Mouse (Mus musculus): ENCODE measurements around the gene Cys1. TPM values are rescaled to one million over a fixed set of nuclear protein-coding genes. Genes with fewer than 3 reads are reported as not detected.
A peak's percentile ranks its signal among the peaks of the same experiment; 100 is the strongest.

The Cys1 gene
- polyA plus RNA-seq (2015; fragmentation: Nextera tagmentation; extraction: Ambion mirVana): 0.31 and 0.50 TPM in 2 replicates

DNA sequence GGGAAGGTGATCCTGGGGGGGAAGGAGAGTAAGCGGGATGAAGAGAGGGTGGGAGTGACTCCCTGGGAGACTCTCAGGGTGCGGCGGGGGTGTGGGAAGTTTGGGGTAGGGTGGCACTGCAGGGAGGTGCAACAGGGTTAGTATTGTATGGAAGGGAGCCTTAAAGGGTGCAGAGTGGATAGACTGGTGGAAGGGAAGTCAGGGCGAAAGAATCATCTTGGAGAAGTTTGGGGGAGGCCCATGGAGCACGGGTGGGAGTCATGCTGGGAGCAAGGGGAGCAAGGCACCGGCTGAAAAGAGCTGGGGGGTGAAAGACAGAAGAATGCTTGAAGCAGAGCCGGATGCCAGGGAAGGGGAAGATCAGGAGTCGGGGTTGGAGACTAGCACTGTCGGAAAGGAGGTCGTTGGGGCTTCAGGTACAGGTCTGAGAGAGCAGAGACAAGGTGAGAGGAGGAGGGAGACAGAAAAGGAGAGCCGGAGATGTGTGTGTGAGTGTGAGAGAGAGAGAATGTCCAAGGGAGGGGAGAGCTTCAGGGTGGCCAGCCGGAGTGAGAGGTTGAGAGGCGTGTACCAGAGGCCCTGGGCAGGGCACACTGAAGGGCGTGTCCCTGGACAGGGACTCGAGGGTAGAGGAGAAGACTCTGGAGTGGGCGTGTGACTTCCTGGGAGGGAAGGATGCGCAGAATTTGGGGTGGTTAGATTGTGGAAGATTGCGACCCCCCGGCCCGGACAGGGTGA lies at the start of gene Cys1:
Gene Cys1, minus strand, starts transcription at position 528 of the 738 bp plus-strand sequence.
- H3K36me3 ChIP-seq (replicated peaks; ENCODE audit: insufficient read depth, low read length): no peaks in the 10 kb centered on the region
- H3K4me2 ChIP-seq (ENCODE audit: low read depth, low read length): peak within 1 kb of the TSS; percentile 76
- no peak within 1 kb of the TSS for H3K27ac ChIP-seq (ENCODE audit: low read depth)
- H3K4me3 ChIP-seq (ENCODE audit: low read depth, low read length): peak within 1 kb of the TSS; percentile 44
- H3K27me3 ChIP-seq (ENCODE audit: insufficient read depth, low read length): peaks cover 33% of the 10 kb centered on the region
- ATAC-seq (no peak), DNase-seq (no peak)
- no peaks in the 10 kb centered on the region for H3K9me3 ChIP-seq (ENCODE audit: low read length)
- 0 out of 2 replicates have a peak within 1 kb of the TSS, but pooled peaks have one; percentile 22 for H3K9ac ChIP-seq (replicated peaks)
- 5% methylated on average over 20 of the region's 20 CpGs for WGBS (ENCODE audit: insufficient replicate concordance)
- TF ChIP-seq EP300 (IDR thresholded peaks at IDR 0.05; ENCODE audit: low read depth) (no peak), CTCF (IDR thresholded peaks at IDR 0.05; ENCODE audit: low read depth) (no peak)
- H3K4me1 ChIP-seq (ENCODE audit: insufficient read depth): peaks cover 11% of the 10 kb centered on the region

DNA sequence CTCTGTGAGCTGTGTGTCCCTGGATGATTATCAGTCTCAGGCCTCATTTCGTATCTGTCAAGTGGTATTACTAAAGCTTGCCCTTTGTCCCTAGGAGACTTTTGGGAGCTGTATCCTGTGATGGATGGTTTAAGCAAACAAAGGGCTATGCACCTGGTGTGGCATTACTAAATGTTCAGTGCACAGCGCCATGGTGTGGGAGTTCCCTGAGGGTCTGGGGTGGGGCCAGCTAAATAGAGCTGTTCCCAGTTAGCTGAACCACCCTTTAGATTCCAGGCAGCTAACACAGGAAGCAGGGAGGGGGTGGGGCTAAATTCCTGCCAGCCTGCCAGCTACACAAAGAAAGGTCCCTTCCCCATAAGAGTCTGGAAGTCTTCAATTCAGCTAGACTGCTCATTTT lies 42.8 kb upstream of the Cys1 start:
- 25% methylated on average over 2 of the region's 2 CpGs for WGBS (ENCODE audit: insufficient replicate concordance)
- DNase-seq (no peak), ATAC-seq (peak; percentile 44; the same call in 1 of the 2 replicates)
- Histone ChIP-seq H3K36me3 (replicated peaks; ENCODE audit: insufficient read depth, low read length) (no peaks in the 10 kb centered on the region), H3K4me2 (ENCODE audit: low read depth, low read length) (no peak overlapping the region), H3K4me3 (ENCODE audit: low read depth, low read length) (no peak overlapping the region), H3K4me1 (ENCODE audit: insufficient read depth) (no peaks in the 10 kb centered on the region; the same call in 1 of the 2 replicates), H3K27me3 (ENCODE audit: insufficient read depth, low read length) (no peaks in the 10 kb centered on the region), H3K9ac (replicated peaks) (no peak overlapping the region), H3K27ac (ENCODE audit: low read depth) (no peak overlapping the region), H3K9me3 (ENCODE audit: low read length) (no peaks in the 10 kb centered on the region)
- TF ChIP-seq EP300 (IDR thresholded peaks at IDR 0.05; ENCODE audit: low read depth) (no peak), CTCF (IDR thresholded peaks at IDR 0.05; ENCODE audit: low read depth) (no peak)

DNA sequence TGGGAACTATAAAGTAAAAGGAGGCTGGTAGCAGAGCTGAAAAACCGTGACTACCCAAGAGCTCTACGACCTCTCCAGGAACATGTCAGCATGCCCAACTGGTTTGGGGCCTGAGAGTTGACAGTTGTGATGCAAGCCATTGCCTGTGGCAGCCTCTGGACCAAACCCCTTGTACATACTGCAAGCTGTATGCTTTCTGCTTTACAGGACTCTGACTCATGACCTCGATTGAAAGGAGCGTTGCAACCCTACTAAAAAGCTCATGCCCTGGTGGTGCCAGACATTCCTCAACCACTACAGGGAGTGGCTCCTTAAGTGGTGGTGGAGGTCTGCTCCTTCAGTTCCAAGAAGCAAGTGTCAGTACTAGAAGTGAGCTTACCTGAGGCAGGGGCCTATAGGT lies 42.2 kb upstream of the Cys1 start:
- Histone ChIP-seq H3K4me3 (ENCODE audit: low read depth, low read length) (no peak overlapping the region), H3K4me1 (ENCODE audit: insufficient read depth) (no peaks in the 10 kb centered on the region; the same call in 1 of the 2 replicates), H3K9me3 (ENCODE audit: low read length) (no peaks in the 10 kb centered on the region), H3K4me2 (ENCODE audit: low read depth, low read length) (no peak overlapping the region), H3K27me3 (ENCODE audit: insufficient read depth, low read length) (no peaks in the 10 kb centered on the region), H3K27ac (ENCODE audit: low read depth) (no peak overlapping the region), H3K9ac (replicated peaks) (no peak overlapping the region), H3K36me3 (replicated peaks; ENCODE audit: insufficient read depth, low read length) (no peaks in the 10 kb centered on the region)
- ATAC-seq (no peak), DNase-seq (no peak)
- TF ChIP-seq CTCF (IDR thresholded peaks at IDR 0.05; ENCODE audit: low read depth) (no peak), EP300 (IDR thresholded peaks at IDR 0.05; ENCODE audit: low read depth) (no peak)
- 37% methylated on average over 4 of the region's 4 CpGs for WGBS (ENCODE audit: insufficient replicate concordance)

DNA sequence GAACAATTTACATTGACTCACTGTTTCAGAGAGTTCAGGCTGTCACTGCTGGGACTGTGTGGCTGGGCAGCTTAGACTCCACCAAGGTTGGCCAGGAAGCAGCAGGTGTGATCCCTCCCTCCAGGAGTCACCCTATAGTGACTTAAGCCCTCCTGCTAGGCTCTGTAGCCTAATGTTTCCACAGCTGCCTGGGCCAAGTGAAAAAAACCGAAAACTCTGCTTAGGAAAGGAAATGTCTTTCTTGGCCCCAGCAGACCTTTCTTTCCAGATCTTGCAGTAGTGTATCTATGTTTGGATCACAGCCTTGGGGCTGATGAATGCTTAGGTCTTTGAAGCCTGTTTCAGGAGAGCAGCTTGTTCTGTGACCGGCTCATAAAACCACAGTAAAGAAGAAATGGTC lies 41.8 kb upstream of the Cys1 start:
- Histone ChIP-seq H3K4me2 (ENCODE audit: low read depth, low read length) (no peak overlapping the region), H3K9me3 (ENCODE audit: low read length) (no peaks in the 10 kb centered on the region), H3K36me3 (replicated peaks; ENCODE audit: insufficient read depth, low read length) (no peaks in the 10 kb centered on the region), H3K27me3 (ENCODE audit: insufficient read depth, low read length) (no peaks in the 10 kb centered on the region), H3K27ac (ENCODE audit: low read depth) (no peak overlapping the region), H3K4me3 (ENCODE audit: low read depth, low read length) (no peak overlapping the region), H3K4me1 (ENCODE audit: insufficient read depth) (no peaks in the 10 kb centered on the region; the same call in 1 of the 2 replicates), H3K9ac (replicated peaks) (no peak overlapping the region)
- ATAC-seq (no peak), DNase-seq (no peak)
- WGBS (ENCODE audit: insufficient replicate concordance): 33% methylated on average over 2 of the region's 2 CpGs
- TF ChIP-seq CTCF (IDR thresholded peaks at IDR 0.05; ENCODE audit: low read depth) (no peak), EP300 (IDR thresholded peaks at IDR 0.05; ENCODE audit: low read depth) (no peak)

DNA sequence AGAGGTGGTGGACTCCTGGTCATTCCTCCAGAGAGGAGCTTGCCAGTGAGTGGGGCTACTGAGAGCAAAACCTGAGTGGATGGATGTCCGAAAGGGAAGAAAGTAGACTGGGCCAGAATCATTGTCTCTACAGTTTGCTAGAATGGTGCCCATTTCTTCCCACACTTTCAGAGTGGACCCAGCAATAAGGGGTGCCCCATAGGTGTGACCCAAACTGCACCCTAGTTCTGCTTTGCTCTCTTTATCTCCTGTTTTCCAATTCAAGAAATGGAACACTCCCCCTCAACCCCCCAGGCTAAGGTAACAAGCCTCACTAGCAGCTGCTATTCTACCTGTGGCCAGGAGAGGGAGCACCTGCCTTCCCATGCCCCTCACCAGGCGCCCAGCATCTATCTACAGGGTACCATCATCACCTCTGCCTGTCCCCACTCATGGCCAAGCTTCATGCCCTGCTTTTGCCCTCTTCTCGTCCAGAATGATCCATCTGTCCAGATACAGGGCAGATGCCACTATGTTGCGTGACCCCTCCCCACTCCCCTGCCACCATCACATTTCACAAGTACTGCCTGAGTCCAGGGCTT lies 35.2 kb upstream of the Cys1 start:
- Histone ChIP-seq H3K9ac (replicated peaks) (no peak overlapping the region), H3K9me3 (ENCODE audit: low read length) (no peaks in the 10 kb centered on the region), H3K4me1 (ENCODE audit: insufficient read depth) (peaks cover 3% of the 10 kb centered on the region), H3K27ac (ENCODE audit: low read depth) (no peak overlapping the region), H3K4me3 (ENCODE audit: low read depth, low read length) (no peak overlapping the region), H3K27me3 (ENCODE audit: insufficient read depth, low read length) (no peaks in the 10 kb centered on the region), H3K36me3 (replicated peaks; ENCODE audit: insufficient read depth, low read length) (peaks cover 29% of the 10 kb centered on the region), H3K4me2 (ENCODE audit: low read depth, low read length) (no peak overlapping the region)
- 52% methylated on average over 4 of the region's 4 CpGs for WGBS (ENCODE audit: insufficient replicate concordance)
- TF ChIP-seq EP300 (IDR thresholded peaks at IDR 0.05; ENCODE audit: low read depth) (no peak), CTCF (IDR thresholded peaks at IDR 0.05; ENCODE audit: low read depth) (peak; percentile 93)
- DNase-seq: peak; percentile 54
- ATAC-seq: no peak

DNA sequence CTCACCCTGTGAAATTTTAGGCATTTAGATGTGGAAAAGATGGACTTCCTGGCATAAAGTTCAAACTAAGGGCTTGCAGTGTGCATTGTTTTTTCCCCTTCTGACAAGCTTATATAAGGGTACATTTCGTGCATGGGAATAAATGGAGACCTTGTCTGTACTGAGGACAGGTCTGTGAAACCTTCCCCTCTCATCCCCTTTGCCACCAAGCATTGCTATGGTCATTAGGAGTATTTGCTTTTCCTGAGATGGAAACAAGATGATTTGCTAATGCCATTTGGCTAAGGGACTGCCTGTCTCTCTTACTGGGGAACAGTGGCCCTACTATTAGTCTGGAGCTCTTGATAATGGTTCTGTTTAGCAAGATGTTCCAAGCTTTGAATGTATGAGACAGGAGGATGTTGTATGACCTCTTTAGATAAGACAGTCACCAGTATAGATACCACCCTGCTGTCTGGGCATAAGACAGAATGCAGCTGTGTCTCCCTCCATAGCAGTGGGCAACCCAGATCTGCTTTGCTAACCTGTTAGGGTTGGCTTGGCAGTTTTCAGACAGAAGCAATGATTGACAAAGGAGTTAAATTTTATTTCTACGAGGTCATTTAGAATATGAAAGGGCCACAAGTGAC lies 33.8 kb upstream of the Cys1 start:
- no peaks in the 10 kb centered on the region for H3K27me3 ChIP-seq (ENCODE audit: insufficient read depth, low read length)
- H3K4me1 ChIP-seq (ENCODE audit: insufficient read depth): peaks cover 10% of the 10 kb centered on the region
- peak overlapping the region; percentile 68; the same call in 1 of the 2 replicates for H3K27ac ChIP-seq (ENCODE audit: low read depth)
- H3K9ac ChIP-seq (replicated peaks): no peak overlapping the region
- TF ChIP-seq CTCF (IDR thresholded peaks at IDR 0.05; ENCODE audit: low read depth): no peak
- TF ChIP-seq EP300 (IDR thresholded peaks at IDR 0.05; ENCODE audit: low read depth): peak; percentile 97
- no peak overlapping the region for H3K4me3 ChIP-seq (ENCODE audit: low read depth, low read length)
- no peaks in the 10 kb centered on the region for H3K9me3 ChIP-seq (ENCODE audit: low read length)
- DNase-seq: no peak
- ATAC-seq: peak; percentile 84
- peaks cover 43% of the 10 kb centered on the region for H3K36me3 ChIP-seq (replicated peaks; ENCODE audit: insufficient read depth, low read length)
- H3K4me2 ChIP-seq (ENCODE audit: low read depth, low read length): 0 out of 2 replicates have a peak overlapping the region, but pooled peaks have one; percentile 22
- 54% methylated on average over 2 of the region's 2 CpGs for WGBS (ENCODE audit: insufficient replicate concordance)

Data from liver, postnatal 0 days (tissue).